Mouse (Mus musculus): ENCODE measurements around the gene Rcan1. TPM values are rescaled to one million over a fixed set of nuclear protein-coding genes. Genes with fewer than 3 reads are reported as not detected.

Gene Rcan1
- polyA plus RNA-seq, 1 experiment from 2014 or later, result 40.3 TPM

- WGBS, result 73% methylated on average over 5 of the region's 5 CpGs
- ATAC-seq (ENCODE audit: insufficient number of reproducible peaks, low FRiP score, low TSS enrichment, low read depth), result no peak
- no peak overlapping the region for H3K27ac ChIP-seq (replicated peaks)
Measured at GRCm38 (mm10) chr16:92467041-92467440, 3.6 kb downstream of the Rcan1 start.

DNA sequence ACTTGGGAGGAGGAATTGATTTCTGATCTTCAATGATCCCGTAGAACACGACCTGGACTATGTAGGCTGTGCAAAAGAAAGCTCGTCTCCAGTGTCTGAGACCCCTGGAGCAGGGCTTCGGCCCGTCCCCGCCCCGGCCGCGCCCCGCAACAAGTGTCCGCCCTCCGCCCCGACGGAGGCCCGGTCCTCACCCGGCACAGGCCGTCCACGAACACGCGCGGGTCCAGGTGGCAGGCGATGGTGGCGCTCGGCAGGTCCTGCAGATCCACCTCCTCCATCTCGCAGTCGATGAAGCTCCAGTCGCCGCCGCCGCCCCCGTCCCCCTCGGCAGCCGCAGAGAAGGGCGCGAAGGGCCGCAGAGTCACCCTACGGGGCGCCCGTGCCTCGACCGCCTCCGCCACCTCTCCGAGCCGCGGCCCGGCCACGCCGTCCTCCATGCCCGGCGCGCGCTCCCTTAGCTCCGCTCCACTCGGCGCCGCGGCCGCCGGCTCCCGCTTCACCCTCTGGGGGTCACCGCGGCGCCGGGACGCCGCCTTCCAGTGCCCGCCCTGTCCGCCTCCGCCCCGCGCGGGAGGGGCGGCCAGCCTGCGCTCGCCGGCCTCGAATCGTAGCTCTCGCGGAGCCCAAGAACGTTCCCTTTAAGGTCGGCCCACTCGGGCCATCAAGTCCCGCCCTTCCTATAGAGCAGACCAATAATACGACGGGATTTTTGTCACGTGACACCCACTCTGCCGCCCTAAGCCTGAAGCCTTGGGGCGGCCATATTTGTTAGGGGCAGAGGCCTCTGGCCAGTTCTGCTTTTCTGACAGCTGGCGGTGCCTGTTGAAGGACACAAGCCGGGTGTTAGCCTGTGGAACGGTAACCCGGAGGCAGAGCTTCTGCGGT lies 4.8 kb downstream of the Rcan1 start:
- ATAC-seq (ENCODE audit: insufficient number of reproducible peaks, low FRiP score, low TSS enrichment, low read depth), result peak; percentile 99
- Histone ChIP-seq H3K36me3 (no peaks in the 10 kb centered on the region), H3K4me2 (replicated peaks) (peak overlapping the region; percentile 80), H3K4me1 (peaks cover 21% of the 10 kb centered on the region), H3K4me3 (replicated peaks) (peak overlapping the region; percentile 73), H3K27ac (replicated peaks) (peak overlapping the region; percentile 59), H3K27me3 (no peaks in the 10 kb centered on the region), H3K9ac (peak overlapping the region; percentile 79), H3K9me3 (replicated peaks) (no peaks in the 10 kb centered on the region)
- under 1% methylated on average over 92 of the region's 94 CpGs for WGBS

More at GRCm38 (mm10) chr16:92467041-92467440, 3.6 kb downstream of the Rcan1 start:
- Histone ChIP-seq H3K9ac (no peak overlapping the region), H3K27me3 (no peaks in the 10 kb centered on the region), H3K4me1 (peaks cover 21% of the 10 kb centered on the region), H3K36me3 (no peaks in the 10 kb centered on the region), H3K9me3 (replicated peaks) (no peaks in the 10 kb centered on the region), H3K4me2 (replicated peaks) (no peak overlapping the region), H3K4me3 (replicated peaks) (no peak overlapping the region)

GRCm38 (mm10) chr16:92465226-92465625 lies 5.4 kb downstream of the Rcan1 start:
- H3K9me3 ChIP-seq (replicated peaks), result no peaks in the 10 kb centered on the region
- no peaks in the 10 kb centered on the region for H3K36me3 ChIP-seq
- peak overlapping the region; percentile 80 for H3K4me2 ChIP-seq (replicated peaks)
- no peak overlapping the region for H3K27ac ChIP-seq (replicated peaks)
- peak overlapping the region; percentile 79; the same call in 1 of the 2 replicates for H3K9ac ChIP-seq
- H3K4me1 ChIP-seq, result peaks cover 21% of the 10 kb centered on the region
- peak overlapping the region; percentile 73 for H3K4me3 ChIP-seq (replicated peaks)
- ATAC-seq (ENCODE audit: insufficient number of reproducible peaks, low FRiP score, low TSS enrichment, low read depth), result no peak
- WGBS, result 4% methylated on average over 10 of the region's 10 CpGs
- H3K27me3 ChIP-seq, result no peaks in the 10 kb centered on the region

DNA sequence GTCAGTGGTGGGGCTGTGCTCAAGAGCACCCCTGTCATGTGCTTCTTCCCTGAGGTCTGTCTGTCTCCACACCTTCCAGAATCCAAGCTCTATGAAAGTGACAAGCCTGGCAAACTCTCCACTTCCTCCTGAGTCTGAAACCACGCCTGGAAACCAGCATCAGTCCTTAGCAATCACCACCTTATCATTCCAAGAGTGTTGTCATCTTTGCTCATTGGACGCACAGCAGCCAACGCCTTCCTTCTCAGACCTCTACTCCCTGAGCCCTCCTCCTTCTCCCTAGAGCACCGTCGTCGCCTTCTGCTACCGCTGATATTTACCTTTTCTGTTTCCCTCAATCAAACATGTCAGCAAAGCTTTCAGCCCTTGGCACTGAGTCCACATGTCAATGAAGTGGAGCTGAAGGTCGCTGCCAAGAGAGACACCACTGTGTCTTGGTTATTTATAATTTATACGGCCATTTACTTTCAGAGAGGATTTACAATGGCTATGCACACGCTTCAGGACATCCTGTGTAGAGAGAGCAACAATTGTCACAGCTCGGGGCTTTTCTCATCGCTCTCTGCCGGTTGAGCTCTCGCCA lies 6.2 kb downstream of the Rcan1 start:
- no peak for ATAC-seq (ENCODE audit: insufficient number of reproducible peaks, low FRiP score, low TSS enrichment, low read depth)
- 53% methylated on average over 14 of the region's 14 CpGs for WGBS

GRCm38 (mm10) chr16:92461412-92461811 lies 9.3 kb downstream of the Rcan1 start:
- no peak for ATAC-seq (ENCODE audit: insufficient number of reproducible peaks, low FRiP score, low TSS enrichment, low read depth)
- Histone ChIP-seq H3K27me3 (no peaks in the 10 kb centered on the region), H3K4me1 (peaks cover 19% of the 10 kb centered on the region), H3K9me3 (replicated peaks) (no peaks in the 10 kb centered on the region), H3K9ac (no peak overlapping the region), H3K36me3 (no peaks in the 10 kb centered on the region), H3K4me2 (replicated peaks) (no peak overlapping the region), H3K27ac (replicated peaks) (no peak overlapping the region), H3K4me3 (replicated peaks) (no peak overlapping the region)
- whole genome bisulfite sequencing, result 65% methylated on average over 6 of the region's 6 CpGs

More for the DNA sequence above, 6.2 kb downstream of the Rcan1 start:
- Histone ChIP-seq H3K27ac (replicated peaks) (0 out of 2 replicates have a peak overlapping the region, but pooled peaks have one; percentile 12), H3K27me3 (no peaks in the 10 kb centered on the region), H3K9ac (0 out of 2 replicates have a peak overlapping the region, but pooled peaks have one; percentile 2), H3K4me3 (replicated peaks) (peak overlapping the region; percentile 73), H3K4me2 (replicated peaks) (peak overlapping the region; percentile 80), H3K4me1 (peaks cover 21% of the 10 kb centered on the region), H3K36me3 (no peaks in the 10 kb centered on the region), H3K9me3 (replicated peaks) (no peaks in the 10 kb centered on the region)

DNA sequence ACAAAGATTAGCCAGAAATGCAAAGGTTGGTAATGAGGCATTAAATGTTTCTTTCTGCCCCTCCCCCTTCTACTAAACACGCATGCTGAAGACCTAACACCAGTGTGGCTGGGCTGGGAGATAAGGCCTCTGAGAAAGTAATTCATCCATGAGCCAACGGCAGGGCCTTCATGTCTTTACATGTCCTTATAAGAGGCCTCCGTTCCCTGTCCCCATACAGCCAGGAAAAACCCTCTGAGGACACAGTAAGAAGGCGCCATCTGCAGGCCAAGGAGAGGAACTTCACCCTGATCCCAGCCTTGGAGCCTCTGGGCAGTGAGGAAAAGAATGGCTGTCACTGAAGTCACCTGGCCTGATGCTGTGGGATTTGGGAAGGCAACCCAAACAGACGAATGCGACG lies 13.1 kb downstream of the Rcan1 start:
- Histone ChIP-seq H3K9me3 (replicated peaks) (no peaks in the 10 kb centered on the region), H3K27me3 (no peaks in the 10 kb centered on the region), H3K27ac (replicated peaks) (no peak overlapping the region), H3K9ac (no peak overlapping the region), H3K4me2 (replicated peaks) (no peak overlapping the region), H3K4me1 (peaks cover 9% of the 10 kb centered on the region; the same call in 1 of the 2 replicates), H3K36me3 (no peaks in the 10 kb centered on the region), H3K4me3 (replicated peaks) (no peak overlapping the region)
- 20% methylated on average over 7 of the region's 7 CpGs for WGBS
- ATAC-seq (ENCODE audit: insufficient number of reproducible peaks, low FRiP score, low TSS enrichment, low read depth), result no peak

- H3K27me3 ChIP-seq, result no peaks in the 10 kb centered on the region
- H3K4me3 ChIP-seq (replicated peaks), result no peak overlapping the region
- H3K4me1 ChIP-seq, result peaks cover 22% of the 10 kb centered on the region; the same call in 1 of the 2 replicates
- H3K36me3 ChIP-seq, result no peaks in the 10 kb centered on the region
- 88% methylated on average over 5 of the region's 5 CpGs for WGBS
- no peak for ATAC-seq (ENCODE audit: insufficient number of reproducible peaks, low FRiP score, low TSS enrichment, low read depth)
- no peak overlapping the region for H3K27ac ChIP-seq (replicated peaks)
- no peaks in the 10 kb centered on the region for H3K9me3 ChIP-seq (replicated peaks)
- no peak overlapping the region for H3K4me2 ChIP-seq (replicated peaks)
- no peak overlapping the region for H3K9ac ChIP-seq
Measured at GRCm38 (mm10) chr16:92455969-92456368, 14.7 kb downstream of the Rcan1 start.

DNA sequence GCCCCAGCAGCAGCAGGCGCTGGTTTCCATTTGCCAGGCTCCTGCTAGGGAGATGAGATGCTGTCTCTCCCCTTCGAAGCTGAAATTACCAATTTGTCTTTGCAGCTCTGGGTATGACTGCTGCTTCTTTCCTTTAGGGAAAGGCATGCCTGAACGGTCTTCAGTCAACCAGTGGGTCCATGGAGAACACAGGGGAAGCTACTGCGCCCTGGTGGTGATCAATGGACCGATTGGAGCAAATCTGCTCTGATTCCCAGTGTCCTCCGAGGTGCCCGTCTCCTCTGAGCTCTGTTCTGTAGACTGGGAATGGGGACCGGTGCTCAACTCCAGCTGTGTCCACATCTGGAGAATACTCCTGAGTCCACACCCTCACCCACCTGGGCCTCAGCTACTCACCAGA lies 15.2 kb downstream of the Rcan1 start:
- no peaks in the 10 kb centered on the region for H3K27me3 ChIP-seq
- ATAC-seq (ENCODE audit: insufficient number of reproducible peaks, low FRiP score, low TSS enrichment, low read depth), result no peak
- H3K4me3 ChIP-seq (replicated peaks), result no peak overlapping the region
- WGBS, result 61% methylated on average over 8 of the region's 8 CpGs
- no peaks in the 10 kb centered on the region for H3K9me3 ChIP-seq (replicated peaks)
- H3K4me1 ChIP-seq, result peaks cover 26% of the 10 kb centered on the region
- H3K4me2 ChIP-seq (replicated peaks), result no peak overlapping the region
- H3K27ac ChIP-seq (replicated peaks), result no peak overlapping the region
- no peak overlapping the region for H3K9ac ChIP-seq
- H3K36me3 ChIP-seq, result no peaks in the 10 kb centered on the region

DNA sequence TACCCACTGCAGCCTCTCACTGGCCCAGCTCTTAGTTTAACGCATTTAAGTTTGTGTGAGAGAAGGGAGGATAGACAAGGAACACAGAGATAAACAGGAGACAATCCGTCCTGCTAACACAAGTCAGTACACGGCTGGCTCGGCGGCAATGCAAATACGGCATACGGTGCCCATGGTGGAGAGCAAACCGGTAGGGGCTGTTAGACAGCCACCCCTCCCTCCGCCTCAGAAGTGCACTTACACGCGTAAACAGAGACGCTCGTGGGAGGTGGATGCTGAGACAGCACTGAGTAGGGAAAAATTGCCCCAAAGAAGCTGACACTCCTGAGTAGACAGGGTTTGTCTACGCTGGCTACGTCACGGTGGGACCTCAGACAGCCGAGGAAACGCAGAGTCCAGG lies 16.2 kb downstream of the Rcan1 start:
- H3K4me3 ChIP-seq (replicated peaks), result no peak overlapping the region
- WGBS, result 77% methylated on average over 18 of the region's 18 CpGs
- H3K27ac ChIP-seq (replicated peaks), result peak overlapping the region; percentile 58; the same call in 1 of the 2 replicates
- no peaks in the 10 kb centered on the region for H3K27me3 ChIP-seq
- no peaks in the 10 kb centered on the region for H3K36me3 ChIP-seq
- no peaks in the 10 kb centered on the region for H3K9me3 ChIP-seq (replicated peaks)
- H3K9ac ChIP-seq, result no peak overlapping the region
- no peak for ATAC-seq (ENCODE audit: insufficient number of reproducible peaks, low FRiP score, low TSS enrichment, low read depth)
- H3K4me2 ChIP-seq (replicated peaks), result no peak overlapping the region
- H3K4me1 ChIP-seq, result peaks cover 36% of the 10 kb centered on the region

GRCm38 (mm10) chr16:92454002-92454401 lies 16.7 kb downstream of the Rcan1 start:
- WGBS, result 89% methylated on average over 7 of the region's 7 CpGs
- Histone ChIP-seq H3K4me3 (replicated peaks) (no peak overlapping the region), H3K4me1 (peaks cover 36% of the 10 kb centered on the region), H3K9ac (no peak overlapping the region), H3K4me2 (replicated peaks) (no peak overlapping the region), H3K27ac (replicated peaks) (peak overlapping the region; percentile 58; the same call in 1 of the 2 replicates), H3K9me3 (replicated peaks) (no peaks in the 10 kb centered on the region), H3K36me3 (no peaks in the 10 kb centered on the region), H3K27me3 (no peaks in the 10 kb centered on the region)
- no peak for ATAC-seq (ENCODE audit: insufficient number of reproducible peaks, low FRiP score, low TSS enrichment, low read depth)

DNA sequence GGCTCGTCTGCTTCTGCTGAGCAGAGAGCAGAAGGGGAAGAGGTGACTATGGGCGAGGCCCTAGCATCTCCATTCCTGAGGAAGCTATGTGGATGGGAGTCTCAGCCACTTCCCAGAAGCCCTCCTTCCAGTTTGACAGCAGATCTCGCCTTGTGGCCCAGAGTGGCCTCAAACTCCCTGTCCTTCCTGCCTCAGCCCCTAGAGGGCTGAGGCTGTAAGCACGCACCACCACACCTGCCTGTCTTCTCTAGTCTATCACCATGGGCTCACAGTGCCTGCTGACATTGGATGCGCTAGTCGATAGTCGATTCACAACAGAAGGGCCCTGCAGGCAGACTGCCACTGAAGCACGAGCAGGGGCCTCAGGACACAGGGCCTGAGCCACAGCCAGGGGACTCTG lies 18.1 kb downstream of the Rcan1 start:
- Histone ChIP-seq H3K9ac (no peak overlapping the region), H3K36me3 (peaks cover 4% of the 10 kb centered on the region; the same call in 1 of the 2 replicates), H3K9me3 (replicated peaks) (no peaks in the 10 kb centered on the region), H3K4me1 (peaks cover 36% of the 10 kb centered on the region), H3K27me3 (no peaks in the 10 kb centered on the region), H3K4me3 (replicated peaks) (no peak overlapping the region), H3K27ac (replicated peaks) (no peak overlapping the region), H3K4me2 (replicated peaks) (no peak overlapping the region)
- WGBS, result 60% methylated on average over 8 of the region's 8 CpGs
- no peak; the same call in 1 of the 2 replicates for ATAC-seq (ENCODE audit: insufficient number of reproducible peaks, low FRiP score, low TSS enrichment, low read depth)
